Mouse (Mus musculus) MEL (cell line): ENCODE results near the gene Igf2r. TPM values are rescaled to one million over a fixed set of nuclear protein-coding genes. Genes with fewer than 3 reads are reported as not detected.
A peak's percentile ranks its signal among the peaks of the same experiment; 100 is the strongest.

Source experiments
- DNase-seq: peaks from one replicate; pipeline ENCODE4 v3.0.0; 2011; ENCODE audit warnings: low read depth, low spot score
- H3K27ac ChIP-seq: 2 replicates; pipeline ENCODE4 v1.5.1; 2012; ENCODE audit warnings: low read depth, mild to moderate bottlenecking, control low read depth, low read length, moderate library complexity; ENCODE audit not compliant: control insufficient read depth
- H3K27me3 ChIP-seq, 2 experiments: fragments of 150-350 bp in 1 of 2; sonication (generic) in 1 of 2; 2 replicates each; pipeline ENCODE4 v1.6.1; 2012; ENCODE audit warnings: low read length in 2 of 2, mild to moderate bottlenecking in 2 of 2, improper control_type of control experiment in 1 of 2, moderate library complexity in 1 of 2; ENCODE audit not compliant: insufficient read depth in 2 of 2, control insufficient read depth in 1 of 2
- H3K36me3 ChIP-seq, 2 experiments: 2 replicates each; pipeline ENCODE4 v1.6.1; 2012 to 2014; ENCODE audit warnings: low read length in 2 of 2, improper control_type of control experiment in 1 of 2, inconsistent platforms in 1 of 2, mild to moderate bottlenecking in 1 of 2; ENCODE audit not compliant: insufficient read depth in 2 of 2, control insufficient read depth in 1 of 2
- H3K4me1 ChIP-seq, 2 experiments: fragments of 150-350 bp in 1 of 2; sonication (generic) in 1 of 2; 2 replicates each; pipeline ENCODE4 v1.6.1; 2012; ENCODE audit warnings: low read length in 2 of 2, improper control_type of control experiment in 1 of 2, mild to moderate bottlenecking in 1 of 2; ENCODE audit not compliant: insufficient read depth in 2 of 2, control insufficient read depth in 1 of 2
- H3K4me3 ChIP-seq, 2 experiments: fragments of 150-350 bp in 1 of 2; sonication (generic) in 1 of 2; 2 replicates each; pipeline ENCODE4 v1.5.1; 2012; ENCODE audit warnings: low read depth in 2 of 2, low read length in 2 of 2, mild to moderate bottlenecking in 2 of 2, moderate library complexity in 2 of 2, control low read depth in 1 of 2, improper control_type of control experiment in 1 of 2; ENCODE audit not compliant: control insufficient read depth in 1 of 2, insufficient read depth in 1 of 2
- H3K79me2 ChIP-seq: 2 replicates; pipeline ENCODE4 v1.6.1; 2012; ENCODE audit warnings: mild to moderate bottlenecking, low read length, moderate library complexity; ENCODE audit not compliant: control insufficient read depth, poor library complexity, insufficient read depth
- H3K9ac ChIP-seq: 2 replicates; pipeline ENCODE4 v1.6.1; 2012; ENCODE audit warnings: low read depth, mild to moderate bottlenecking, control low read depth, low read length, moderate library complexity; ENCODE audit not compliant: control insufficient read depth, poor library complexity, severe bottlenecking
- H3K9me3 ChIP-seq: fragments of 150-350 bp; sonication (generic); replicated peaks from 2 replicates; pipeline ENCODE4 v1.6.1; 2012; ENCODE audit warnings: mild to moderate bottlenecking, low read length, improper control_type of control experiment, moderate library complexity; ENCODE audit not compliant: insufficient read depth
- EP300 ChIP-seq, 2 experiments: IDR thresholded peaks; 2 replicates each; pipeline ENCODE4 v1.6.1; 2011; ENCODE audit warnings: improper control_type of control experiment in 2 of 2, low read length in 2 of 2, low read depth in 1 of 2, mild to moderate bottlenecking in 1 of 2
- ETS1 ChIP-seq: IDR thresholded peaks from 2 replicates; pipeline ENCODE4 v1.6.1; 2012; ENCODE audit warnings: low read depth, mild to moderate bottlenecking, inconsistent platforms, low read length, improper control_type of control experiment, moderate library complexity
- MAX ChIP-seq: IDR thresholded peaks from 2 replicates; pipeline ENCODE4 v1.6.1; 2011; ENCODE audit warnings: low read length, improper control_type of control experiment
- NRF1 ChIP-seq: IDR thresholded peaks from 2 replicates; pipeline ENCODE4 v1.6.1; 2014; ENCODE audit warnings: low read depth, mild to moderate bottlenecking, inconsistent platforms, low read length, improper control_type of control experiment, moderate library complexity; ENCODE audit not compliant: poor library complexity, insufficient read depth, severe bottlenecking
- POLR2AphosphoS2 ChIP-seq: IDR thresholded peaks from 2 replicates; pipeline ENCODE4 v1.6.1; 2011; ENCODE audit warnings: low read length, improper control_type of control experiment
- RAD21 ChIP-seq: IDR thresholded peaks from 2 replicates; pipeline ENCODE4 v1.6.1; 2011; ENCODE audit warnings: mild to moderate bottlenecking, low read depth, low read length, improper control_type of control experiment
- SMC3 ChIP-seq: IDR thresholded peaks from 2 replicates; pipeline ENCODE4 v1.6.1; 2011; ENCODE audit warnings: low read depth, low read length, improper control_type of control experiment
- USF1 ChIP-seq: IDR thresholded peaks from 2 replicates; pipeline ENCODE4 v1.6.1; 2014; ENCODE audit warnings: low read depth, mild to moderate bottlenecking, inconsistent platforms, low read length, improper control_type of control experiment, moderate library complexity
- ZC3H11A ChIP-seq: IDR thresholded peaks from 2 replicates; pipeline ENCODE4 v1.6.1; 2012; ENCODE audit warnings: low read depth, mild to moderate bottlenecking, inconsistent platforms, low read length, improper control_type of control experiment
- polyA plus RNA-seq, 2 experiments: library from polyadenylated mRNA; stranded (reverse) in 1 of 2; unstranded in 1 of 2; fragments of >175 nt in 1 of 2; fragments of >200 nt in 1 of 2; gene quantifications; 2 replicates each; pipeline versions ENCODE4 v1.2.1 to v1.2.4; 2012; ENCODE audit warnings: low replicate concordance in 2 of 2, low read depth in 1 of 2; ENCODE audit not compliant: insufficient read length in 2 of 2, insufficient read depth in 1 of 2, missing spikeins in 1 of 2
- total RNA-seq: library from RNA; depleted of rRNA; stranded (reverse); fragments of 300-350 nt; gene quantifications from 2 replicates; pipeline ENCODE4 v1.2.3, GENCODE M21; 2012

Igf2r gene
- total and polyA plus RNA-seq, 3 experiments: 18.0 to 21.7 (median 18.3) TPM

DNA sequence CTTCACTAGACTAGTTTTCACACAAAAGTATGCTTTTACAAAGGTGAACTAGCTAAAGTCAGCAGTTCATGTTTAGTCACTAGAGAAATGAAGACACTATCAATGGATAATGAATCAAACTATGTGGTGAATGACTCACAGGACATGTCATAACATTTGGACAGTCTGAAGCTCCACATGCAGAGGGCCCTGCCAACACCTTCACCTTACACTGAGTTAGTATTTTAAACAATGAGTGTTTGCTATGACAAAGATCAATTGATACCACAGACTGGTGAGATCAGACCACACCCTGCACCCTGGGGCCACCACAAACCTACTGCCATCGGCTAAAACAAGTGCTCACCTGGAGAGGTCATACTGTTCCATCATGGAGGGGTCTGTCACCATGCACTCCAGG, 54.4 kb downstream of the Igf2r start:
- H3K9ac ChIP-seq: no peak overlapping the region
- H3K9me3 ChIP-seq: no peaks in the 10 kb centered on the region
- no peak for DNase-seq
- H3K27ac ChIP-seq: no peak overlapping the region
- no peak overlapping the region for H3K4me3 ChIP-seq
- no peak for TF ChIP-seq NRF1
- TF ChIP-seq, all 39 proteins: peak for 0
- Histone ChIP-seq H3K27me3 (no peaks in the 10 kb centered on the region), H3K79me2 (no peaks in the 10 kb centered on the region), H3K4me1 (no peaks in the 10 kb centered on the region), H3K36me3 (no peaks in the 10 kb centered on the region; a peak in 1 of 4 replicates)

DNA sequence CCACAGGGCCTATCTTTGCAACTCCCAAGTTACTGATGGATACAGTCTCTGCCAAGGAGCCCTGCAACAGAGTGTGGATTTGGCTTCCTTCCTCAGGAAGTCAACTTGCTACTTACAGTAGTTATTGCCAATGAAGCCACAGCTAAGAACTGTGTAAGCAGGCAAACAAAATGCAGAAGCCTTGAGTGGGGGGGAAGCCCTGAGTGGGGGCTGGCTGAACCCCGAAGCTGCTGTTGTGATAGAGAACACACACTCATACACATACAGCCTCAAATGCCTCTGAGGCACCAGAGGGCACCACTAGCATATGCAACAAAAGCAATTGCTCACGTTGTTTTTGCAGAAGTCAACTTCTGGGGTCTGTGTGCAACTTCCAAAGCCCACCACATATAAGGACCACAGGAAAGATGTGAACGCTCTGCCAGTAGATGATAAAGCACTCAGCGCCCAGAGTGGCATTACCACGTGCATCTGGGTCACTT, 55.3 kb downstream of the Igf2r start:
- no peak overlapping the region for H3K4me3 ChIP-seq

DNA sequence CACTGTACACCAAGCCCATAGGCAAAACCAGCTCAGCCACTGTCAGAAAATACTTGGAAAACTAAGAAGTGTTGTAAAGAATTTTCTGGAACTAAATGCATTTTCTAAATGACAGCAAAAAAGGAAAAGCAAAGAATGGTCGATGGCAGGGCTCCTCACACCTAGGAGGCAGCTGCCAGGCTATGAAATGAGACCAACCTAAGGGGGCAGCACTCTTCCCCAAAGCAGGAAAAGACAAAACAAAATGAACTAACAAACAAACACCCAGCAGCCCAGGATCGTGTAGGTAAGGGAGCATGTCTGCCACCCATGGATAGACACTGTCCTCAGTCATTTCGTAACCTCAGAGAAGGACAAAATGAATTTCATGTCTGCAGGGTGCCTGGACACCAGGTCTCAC, 56.5 kb downstream of the Igf2r start:
- no peak for TF ChIP-seq POLR2AphosphoS2
- no peak for TF ChIP-seq USF1
- TF ChIP-seq, all 39 proteins: peak for 0
- H3K9ac ChIP-seq: no peak overlapping the region
- H3K79me2 ChIP-seq: no peaks in the 10 kb centered on the region
- no peaks in the 10 kb centered on the region for H3K27me3 ChIP-seq
- H3K4me1 ChIP-seq: no peaks in the 10 kb centered on the region
- H3K36me3 ChIP-seq: no peaks in the 10 kb centered on the region
- no peaks in the 10 kb centered on the region for H3K9me3 ChIP-seq
- H3K27ac ChIP-seq: no peak overlapping the region
- H3K4me3 ChIP-seq: no peak overlapping the region
- DNase-seq: no peak

More for the DNA sequence above, 55.3 kb downstream of the Igf2r start:
- Histone ChIP-seq H3K9me3 (no peaks in the 10 kb centered on the region), H3K9ac (no peak overlapping the region), H3K27me3 (no peaks in the 10 kb centered on the region), H3K27ac (no peak overlapping the region), H3K36me3 (no peaks in the 10 kb centered on the region), H3K79me2 (no peaks in the 10 kb centered on the region), H3K4me1 (no peaks in the 10 kb centered on the region)
- TF ChIP-seq ETS1 (no peak), ZC3H11A (0 out of 2 replicates have a peak, but pooled peaks have one; percentile 6), MAX (no peak), USF1 (no peak), EP300 (IDR thresholded peaks at IDR 0.05; ENCODE audit: low read depth in 1 of 2, low read length in 2 of 2) (no peak), RAD21 (peak; percentile 6; the same call in 1 of the 2 replicates), SMC3 (peak; percentile 30; the same call in 1 of the 2 replicates)
- DNase-seq: no peak
